Mouse (Mus musculus) left cerebral cortex, postnatal 4 days (tissue): ENCODE results near the gene Gfod1. TPM values are rescaled to one million over a fixed set of nuclear protein-coding genes. Genes with fewer than 3 reads are reported as not detected.

Experiments
- DNase-seq: peaks from one replicate; pipeline ENCODE4 v3.0.0-alpha.2; 2022
- intact Hi-C: fragments of 180-260 bp; cut with DNase I; formaldehyde crosslinking; loops from one replicate; pipeline ENCODE4 v1.15.1; 2025
- total RNA-seq, 2 experiments: library from RNA; stranded (reverse); gene quantifications; 2 replicates each; pipeline ENCODE4 v1.2.3; 2021

The Gfod1 gene
- total RNA-seq, 2 experiments from 2014 or later, result 29.8 to 31.3 TPM

DNA sequence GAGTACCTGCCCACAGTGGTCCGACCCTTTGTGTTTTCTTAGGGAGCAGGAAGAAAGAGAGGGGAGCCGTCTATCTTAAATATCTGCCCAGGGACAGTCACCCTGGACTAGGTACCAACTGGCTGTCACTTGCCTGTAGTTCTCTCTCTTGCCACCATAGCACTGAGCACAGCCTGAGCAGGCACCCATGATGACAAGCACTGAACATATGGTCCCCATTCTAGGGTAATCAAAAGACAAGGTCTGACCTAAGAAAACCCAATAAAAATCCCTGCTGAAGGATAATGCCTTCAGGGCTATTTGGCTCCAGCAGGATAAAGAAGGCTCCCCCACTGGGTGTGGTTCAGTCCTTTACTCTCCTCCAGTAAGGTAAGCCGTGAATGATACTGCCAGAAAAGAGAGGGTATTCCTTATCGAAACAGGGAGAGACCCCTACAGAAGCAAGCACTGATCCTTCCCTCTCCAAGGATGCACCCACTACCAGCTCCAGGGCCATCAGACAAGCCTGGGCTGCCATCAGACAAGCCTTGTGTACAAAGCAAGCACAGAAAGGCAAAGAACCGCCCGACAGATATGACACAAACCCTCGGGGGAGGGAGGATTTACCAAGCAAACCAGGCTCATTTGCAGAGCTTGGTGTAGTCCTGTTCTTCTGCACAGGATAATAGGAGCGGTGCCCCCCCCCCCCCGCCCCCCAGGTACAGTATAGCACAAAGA lies 68.9 kb downstream of the Gfod1 start:
- intact Hi-C loops, result no loop called here
- DNase-seq, result no peak

DNA sequence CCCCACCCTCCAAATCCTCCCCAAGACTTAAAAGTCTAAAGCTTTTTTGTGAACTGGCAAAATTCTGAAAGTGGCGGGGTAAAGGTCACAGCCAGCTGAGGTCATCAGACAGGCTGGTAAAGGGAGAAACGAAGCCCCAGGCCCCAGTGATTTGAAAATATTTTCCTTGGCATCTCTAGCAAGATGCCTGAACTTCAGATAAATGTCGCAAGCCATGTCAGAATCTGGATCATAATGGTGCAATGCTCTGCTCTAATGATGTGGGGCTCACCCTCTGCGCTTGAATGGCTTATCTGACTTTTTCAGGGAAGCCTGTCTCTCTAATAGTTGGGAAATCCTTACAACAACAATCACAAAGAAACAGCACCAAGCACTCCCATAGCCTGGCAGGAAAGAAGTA lies 70.6 kb downstream of the Gfod1 start:
- intact Hi-C loops, result no loop called here

DNA sequence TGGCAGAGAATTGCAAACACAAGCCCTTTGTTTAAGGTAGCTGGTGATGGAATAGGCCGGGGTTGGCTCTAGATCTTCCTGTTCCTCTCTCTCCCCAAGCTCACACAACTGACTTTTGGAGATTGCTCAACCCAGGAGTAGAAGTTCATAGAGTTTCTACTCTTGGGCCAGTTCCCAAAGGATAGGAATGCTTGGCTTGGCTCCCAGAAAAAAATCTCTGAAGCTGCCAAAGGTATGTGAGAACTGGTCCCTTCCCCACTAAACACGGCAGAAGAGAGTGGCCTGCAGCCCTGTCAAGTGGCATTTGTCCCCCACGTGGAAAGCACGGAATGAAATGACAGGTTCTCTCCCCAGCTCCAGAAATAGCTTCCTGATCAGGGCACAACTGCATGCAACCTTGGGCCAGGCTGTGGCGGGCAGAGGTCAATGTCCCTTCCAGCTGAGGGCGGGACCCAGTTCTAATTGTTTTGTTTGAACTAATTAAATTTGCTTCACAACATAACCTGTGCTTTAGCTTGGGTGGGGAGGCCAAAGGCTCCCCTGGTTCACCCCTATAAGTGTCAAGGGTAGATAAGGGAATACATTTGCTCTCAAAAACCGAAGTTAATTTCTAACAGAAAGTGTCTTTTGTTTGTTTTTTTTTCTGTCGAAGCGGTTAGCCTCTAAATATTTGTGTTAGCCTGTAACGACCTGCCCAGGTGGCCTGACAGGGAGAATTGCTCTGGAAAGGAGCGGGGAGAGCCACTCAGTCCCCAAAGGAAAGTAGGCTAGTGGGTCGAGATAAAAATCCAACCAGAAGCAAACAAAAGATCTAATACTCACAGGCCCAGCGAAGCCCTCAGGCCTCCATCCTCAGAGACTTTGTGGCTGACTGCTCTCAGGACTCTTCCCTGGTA lies 71.8 kb downstream of the Gfod1 start:
- DNase-seq, result peak; percentile 24
- intact Hi-C loops, result no loop called here

More for the DNA sequence above, 70.6 kb downstream of the Gfod1 start:
- no peak for DNase-seq

DNA sequence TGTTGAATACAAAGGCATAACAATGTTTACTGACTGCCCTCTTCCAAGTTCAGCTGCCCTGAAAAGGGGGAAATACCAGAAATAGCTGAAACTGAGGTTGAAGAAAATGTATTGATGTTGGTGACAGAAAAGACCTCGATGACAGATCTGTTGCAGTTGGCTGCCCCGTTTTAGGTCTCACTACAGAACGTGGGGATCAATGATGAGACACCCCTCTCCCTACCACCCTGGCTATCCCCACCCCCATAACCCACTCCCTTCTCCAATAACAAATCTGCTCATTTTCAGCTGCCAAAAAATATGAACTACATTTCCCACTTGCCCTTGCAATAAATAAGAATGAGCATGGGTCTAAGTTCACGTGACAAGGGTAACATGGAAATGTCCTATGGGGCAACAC lies 73.1 kb downstream of the Gfod1 start:
- intact Hi-C loops, result no loop called here
- no peak for DNase-seq

DNA sequence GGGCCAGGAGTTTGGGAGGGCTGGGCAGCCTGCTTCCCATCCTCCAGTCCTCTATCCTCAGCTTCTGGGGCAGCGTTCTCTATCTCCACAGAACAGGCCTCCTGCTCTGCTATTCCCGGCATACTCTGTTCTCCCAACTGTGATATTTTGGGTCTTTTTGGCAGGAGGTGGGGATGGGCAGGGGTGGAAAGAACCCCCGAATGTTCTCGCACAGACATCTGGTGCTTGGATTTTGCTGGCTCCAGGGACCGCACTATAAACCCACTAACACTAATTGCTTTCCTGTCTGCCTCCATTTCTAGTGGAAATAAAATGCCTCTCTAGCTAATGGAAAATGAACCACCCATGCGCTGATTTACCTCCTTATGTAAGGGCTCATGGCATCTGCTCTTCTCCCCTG lies 73.7 kb downstream of the Gfod1 start:
- DNase-seq, result no peak
- intact Hi-C loops, result no loop called here

DNA sequence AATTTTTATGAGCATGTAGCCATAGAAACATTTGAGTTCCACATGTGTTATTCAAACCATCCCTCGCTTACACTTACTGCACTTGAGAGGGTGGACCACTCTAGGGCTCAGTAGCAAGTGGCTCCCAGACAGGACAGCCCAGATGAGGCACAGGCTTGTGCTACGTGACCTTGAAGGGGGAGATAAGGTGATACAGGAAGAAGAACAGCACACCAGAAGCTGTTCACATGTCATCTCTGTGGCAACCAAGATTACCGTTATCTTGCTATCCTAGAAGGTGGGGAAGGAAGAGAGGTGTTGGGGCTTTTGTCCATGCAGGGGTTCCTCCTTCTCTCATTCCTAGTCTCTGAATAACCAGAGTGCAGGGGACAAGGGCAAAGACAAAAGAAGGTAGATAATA lies 74.2 kb downstream of the Gfod1 start:
- no peak for DNase-seq
- intact Hi-C loops, result no loop called here

DNA sequence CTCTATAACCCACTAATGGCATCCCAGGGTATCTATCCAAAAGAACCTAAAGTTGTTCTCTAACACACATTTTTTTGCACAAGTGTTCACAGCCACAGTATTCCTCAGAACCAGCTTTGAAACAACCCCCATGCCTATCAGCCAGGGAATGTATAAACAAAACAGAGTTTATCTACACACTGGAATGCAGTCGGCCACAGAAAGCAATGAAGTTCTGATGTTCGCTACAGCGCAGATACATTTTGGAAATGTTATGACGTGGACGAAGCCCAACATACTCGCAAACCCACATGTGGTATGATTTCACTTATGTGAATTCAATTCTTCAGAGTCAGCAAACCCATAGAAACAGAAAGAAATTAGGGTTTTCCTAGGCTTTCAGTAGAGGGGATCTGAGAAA lies 75.8 kb downstream of the Gfod1 start:
- no peak for DNase-seq
- intact Hi-C loops, result no loop called here

DNA sequence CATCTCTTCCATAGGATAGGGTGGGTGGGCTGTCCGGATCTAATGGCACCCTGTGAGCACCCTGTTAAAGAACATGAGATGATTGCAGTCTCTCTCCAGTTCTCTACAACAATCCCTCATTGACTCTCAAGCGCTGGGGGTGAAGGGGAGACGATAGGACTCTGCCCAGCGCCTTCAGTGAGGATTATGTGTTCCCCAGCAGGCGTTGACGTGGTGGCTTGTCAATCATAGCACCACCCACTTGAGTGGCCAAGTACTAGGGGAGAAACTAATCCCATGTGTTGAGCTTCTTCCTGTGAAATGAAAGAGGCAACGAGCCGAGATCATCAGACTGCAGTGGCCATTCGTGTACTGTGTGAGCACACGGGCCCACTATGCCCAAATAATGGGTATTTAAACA lies 77.9 kb downstream of the Gfod1 start:
- intact Hi-C loops, result no loop called here
- DNase-seq, result no peak

DNA sequence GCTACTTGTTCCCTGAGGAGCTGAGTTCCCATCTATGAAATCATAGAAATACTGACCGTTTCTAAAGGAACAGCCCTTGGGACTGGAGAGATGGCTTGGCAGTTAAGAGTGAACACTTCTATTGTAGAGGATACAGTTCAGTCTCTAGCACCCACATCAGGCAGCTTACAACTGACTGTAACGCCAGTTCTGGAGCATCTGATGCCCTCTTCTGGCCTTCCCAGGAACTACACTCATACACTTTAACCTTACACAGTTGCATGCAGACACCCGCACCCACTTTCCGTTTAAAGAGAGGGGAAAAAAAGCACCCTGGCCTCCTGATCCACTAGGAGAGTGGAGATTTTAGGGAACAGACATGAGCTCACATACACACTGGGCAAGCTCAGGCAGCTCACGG lies 78.8 kb downstream of the Gfod1 start:
- DNase-seq, result no peak
- intact Hi-C loops, result no loop called here

DNA sequence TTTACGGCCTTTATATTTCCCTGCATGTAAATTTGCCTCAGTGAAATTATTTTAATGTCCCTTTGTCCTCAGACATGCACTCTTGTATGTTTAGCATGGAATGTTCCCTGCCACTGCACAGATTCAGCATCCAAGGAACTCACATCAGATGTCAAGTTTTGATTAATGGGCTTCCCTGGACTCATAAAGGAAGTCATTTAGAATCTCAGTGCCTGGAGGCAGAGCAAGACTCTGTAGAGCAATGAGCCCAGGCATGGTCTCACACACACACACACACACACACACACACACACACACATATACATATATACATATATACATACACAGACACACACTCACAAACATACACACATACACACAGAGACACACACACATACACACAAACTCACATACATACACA lies 81.9 kb downstream of the Gfod1 start:
- DNase-seq, result no peak
- intact Hi-C loops, result no loop called here

DNA sequence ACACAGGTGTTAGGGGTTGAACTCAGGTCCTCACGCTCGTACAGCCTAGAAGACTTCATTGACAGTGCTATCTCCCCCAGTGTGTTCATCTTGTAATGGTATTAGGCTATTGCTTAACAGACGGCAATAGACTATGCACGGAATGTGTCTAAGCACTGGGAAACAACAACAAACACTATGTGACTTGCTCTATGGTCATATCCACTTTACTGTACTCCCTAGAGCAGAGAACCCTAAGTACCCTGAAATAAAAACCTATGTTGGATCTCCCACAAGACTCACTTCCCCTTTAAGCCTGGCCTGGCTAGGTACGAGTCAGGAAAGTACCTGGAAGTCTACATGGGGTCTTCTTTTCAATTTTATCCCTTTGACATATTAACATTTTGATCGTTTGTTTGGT lies 82.7 kb downstream of the Gfod1 start:
- intact Hi-C loops, result no loop called here
- no peak for DNase-seq

DNA sequence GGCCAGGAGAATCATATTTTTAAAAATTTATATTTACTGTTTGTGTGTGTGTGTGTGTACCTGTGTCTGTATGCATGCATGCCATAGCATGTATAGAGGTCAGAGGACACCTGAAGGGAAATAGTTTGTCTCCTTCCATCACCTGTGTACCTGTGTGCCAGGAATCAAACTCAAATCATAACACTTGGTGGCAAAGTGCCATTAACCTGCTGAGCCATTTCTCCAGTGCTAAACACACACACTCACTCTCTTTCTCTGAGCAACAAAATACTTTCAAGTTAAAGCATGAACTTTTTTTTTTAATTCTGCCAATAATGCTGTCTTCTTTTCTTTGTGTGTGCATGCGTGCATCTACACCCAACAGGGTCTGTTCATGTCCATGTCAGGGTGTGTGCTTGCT lies 83.3 kb downstream of the Gfod1 start:
- intact Hi-C loops, result no loop called here
- DNase-seq, result no peak

DNA sequence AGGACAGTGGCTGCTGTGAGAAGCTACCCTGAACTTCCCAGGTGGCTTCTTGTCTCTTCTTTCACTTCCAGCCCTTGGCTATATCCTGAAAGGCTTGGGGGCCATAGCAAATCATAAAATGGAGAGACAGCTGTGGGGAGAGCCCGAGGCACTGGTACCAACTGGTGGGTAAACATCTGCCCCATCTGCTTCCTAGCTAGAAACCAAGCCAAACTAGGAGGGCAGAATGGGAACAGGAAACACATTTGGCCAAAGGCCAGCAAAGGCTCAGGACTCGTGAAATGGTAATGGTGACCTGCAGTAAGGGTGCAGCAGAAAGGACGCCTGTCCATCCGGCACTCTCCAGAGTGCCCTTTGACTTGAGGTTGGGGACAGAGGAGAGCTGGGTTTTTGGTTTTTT lies 85.2 kb downstream of the Gfod1 start:
- no peak for DNase-seq

DNA sequence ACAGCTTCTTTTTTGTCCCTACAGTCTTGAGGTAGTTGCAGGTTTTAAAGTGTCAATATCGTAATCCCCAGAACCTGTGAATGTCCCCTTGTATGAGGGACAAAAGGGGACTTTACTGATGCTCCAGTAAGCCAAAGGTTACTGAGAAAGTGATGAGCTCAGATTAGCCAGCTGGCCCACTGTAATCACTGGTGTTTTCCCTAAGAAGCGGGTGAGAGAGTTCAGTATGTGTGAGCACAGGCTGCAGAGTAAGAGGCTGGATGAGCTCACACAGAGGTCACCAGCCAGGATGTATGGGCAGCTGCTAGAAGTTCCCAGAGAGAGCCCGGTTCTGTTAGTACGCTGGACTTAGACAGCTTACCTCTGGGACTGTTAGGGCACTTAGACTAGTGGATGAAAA lies 85.7 kb downstream of the Gfod1 start:
- DNase-seq, result no peak
- intact Hi-C loops, result no loop called here

More for the DNA sequence above, 85.2 kb downstream of the Gfod1 start:
- intact Hi-C loops, result no loop called here

DNA sequence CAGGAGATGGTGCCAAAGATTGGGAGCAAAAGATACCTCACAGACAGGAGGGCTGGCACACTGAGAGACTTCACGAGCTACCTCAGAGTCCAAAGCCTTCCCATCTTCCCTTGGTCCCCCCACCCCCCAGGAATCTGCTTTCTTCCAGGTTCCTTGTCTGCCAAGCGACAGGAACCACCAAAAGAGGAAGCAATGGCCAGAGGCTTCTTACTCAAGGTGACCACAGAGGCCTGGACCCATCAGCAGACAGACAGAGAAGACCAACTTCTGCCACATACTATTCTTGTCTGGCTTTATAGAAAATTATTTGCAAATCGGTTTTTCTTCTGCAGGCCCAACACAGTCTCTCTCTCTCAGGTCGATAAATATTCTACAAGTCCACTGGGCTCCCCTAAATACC lies 86.3 kb downstream of the Gfod1 start:
- intact Hi-C loops, result no loop called here
- DNase-seq, result no peak

DNA sequence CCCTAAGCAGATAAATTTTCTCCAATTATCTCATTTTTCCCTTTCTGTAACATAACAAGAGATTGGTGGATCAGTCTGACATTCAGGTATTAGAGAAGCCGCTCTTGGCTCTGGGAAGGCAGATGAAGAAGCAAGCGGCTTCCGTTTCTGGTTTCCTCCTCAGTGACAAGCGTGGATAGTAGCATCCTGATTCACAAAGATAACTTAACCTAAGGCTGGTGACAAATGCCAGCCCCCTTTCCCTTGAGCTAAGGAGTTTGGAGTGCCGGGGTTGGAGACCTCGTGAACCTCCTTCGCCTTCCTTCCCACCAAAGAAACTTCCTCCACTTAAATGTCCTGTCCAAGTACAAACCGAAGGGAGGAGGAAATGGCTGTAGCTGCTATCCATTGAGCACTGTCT lies 86.9 kb downstream of the Gfod1 start:
- no peak for DNase-seq
- intact Hi-C loops, result no loop called here

DNA sequence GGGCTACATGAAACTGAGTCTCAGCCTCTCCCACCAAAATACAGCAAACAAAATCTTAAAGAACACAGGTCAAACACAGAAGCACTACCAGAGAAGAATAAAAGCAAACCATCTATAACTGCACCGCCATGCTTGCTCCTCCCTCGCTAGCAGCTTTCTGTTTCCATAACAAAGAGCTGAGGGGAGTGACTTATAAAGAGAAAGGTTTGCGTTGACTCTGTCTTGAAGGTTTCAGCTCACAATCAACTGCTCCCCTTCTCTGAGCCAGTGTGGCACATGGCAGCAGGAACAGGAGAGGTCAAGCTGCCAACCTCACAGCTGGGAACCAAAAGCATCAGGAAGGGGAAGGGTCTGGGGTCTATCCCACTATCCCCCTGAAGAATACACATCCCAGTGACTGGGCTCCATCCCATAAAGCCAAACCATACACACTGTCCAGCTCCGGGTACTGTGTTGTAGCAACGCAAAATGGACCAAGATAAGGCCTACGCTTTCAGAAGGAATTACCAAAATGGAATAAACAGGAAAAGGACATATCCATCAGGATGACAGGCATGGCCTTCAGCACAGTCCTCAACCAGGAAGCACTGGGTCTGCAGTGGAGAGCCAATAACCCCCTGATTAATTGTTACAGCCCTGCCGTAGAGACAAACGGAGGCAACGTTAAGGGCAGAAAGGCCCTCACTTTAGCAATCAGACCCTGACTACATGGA lies 87.8 kb downstream of the Gfod1 start:
- intact Hi-C loops, result no loop called here
- DNase-seq, result no peak

DNA sequence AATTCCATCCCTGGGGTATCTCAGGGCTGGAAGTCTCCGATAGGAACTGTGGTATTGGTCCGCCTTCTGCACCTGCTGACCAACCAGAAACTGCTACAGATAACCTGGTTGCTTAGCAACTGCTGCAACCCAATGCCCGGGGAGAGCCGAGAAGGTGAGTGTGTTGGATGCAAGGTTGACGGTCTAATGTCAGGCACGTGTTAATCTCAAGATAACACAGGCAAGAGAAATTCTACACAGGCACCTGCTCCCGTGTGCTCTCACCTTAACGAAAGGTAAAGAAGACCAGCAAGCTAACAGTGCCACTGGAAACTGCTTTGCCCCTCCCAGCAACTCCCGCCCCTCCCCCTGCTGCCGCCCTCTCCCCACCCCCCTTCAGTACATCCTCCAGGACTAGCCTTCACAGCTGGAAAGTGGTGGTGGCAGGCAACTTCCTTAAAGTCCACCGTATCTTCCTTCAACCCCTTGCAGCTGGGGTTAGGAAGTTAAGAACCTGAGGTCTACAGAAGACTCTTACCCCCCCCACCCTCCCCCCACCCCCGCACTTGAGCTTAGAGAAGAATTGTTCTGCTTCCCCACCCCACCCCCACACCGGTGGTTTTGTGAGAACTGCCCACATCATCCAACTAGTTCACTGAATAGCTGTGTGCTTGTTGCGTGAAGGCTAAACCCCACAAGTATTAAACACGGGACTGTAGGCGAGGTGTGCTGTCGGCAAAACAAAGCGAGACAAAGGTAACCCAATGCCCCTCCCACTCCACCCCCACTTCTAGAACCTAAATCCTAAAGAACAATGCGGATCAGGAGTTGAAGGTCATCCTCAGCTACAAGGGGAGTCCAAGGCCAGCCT lies 88.6 kb downstream of the Gfod1 start:
- no peak for DNase-seq
- intact Hi-C loops, result no loop called here

DNA sequence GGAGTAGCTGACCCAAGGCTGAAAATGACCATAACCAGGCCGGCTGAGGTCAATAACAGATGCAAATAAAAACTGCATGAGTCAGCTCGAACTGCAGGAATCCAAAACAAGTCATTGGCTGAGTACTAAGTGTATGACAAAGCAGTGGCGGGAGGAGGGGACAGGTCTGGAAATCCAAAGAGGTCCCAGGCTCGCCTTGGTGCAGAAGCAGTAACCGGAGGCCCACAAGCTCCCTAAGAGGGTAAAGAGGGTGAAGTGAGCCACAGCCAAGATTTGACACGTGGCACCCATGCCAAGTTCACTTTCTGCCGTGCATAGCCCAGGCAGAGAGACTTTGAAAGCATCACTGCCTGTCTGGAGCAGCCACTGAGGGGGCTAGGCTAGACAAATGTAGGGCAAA lies 91.6 kb downstream of the Gfod1 start:
- no peak for DNase-seq
- intact Hi-C loops, result no loop called here

DNA sequence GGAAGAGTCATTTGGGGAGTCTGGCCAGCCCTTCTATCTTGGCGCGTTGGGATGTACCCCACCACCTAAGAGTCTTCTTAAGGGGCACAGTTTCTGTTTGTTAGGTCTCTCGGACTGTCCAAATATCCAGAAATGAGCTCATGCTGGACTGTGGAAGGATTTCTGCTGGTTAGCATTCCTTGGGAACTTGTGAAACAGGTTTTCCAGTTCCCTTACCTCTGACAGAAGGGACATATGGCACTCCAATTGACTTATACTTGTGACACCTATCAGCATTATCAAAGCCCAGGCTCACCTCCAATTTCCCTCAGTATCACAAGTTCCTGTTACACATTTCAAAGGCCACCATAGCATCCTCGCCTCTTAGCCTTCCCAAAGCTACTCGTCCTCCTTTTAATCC lies 93.0 kb downstream of the Gfod1 start:
- intact Hi-C loops, result no loop called here
- no peak for DNase-seq

DNA sequence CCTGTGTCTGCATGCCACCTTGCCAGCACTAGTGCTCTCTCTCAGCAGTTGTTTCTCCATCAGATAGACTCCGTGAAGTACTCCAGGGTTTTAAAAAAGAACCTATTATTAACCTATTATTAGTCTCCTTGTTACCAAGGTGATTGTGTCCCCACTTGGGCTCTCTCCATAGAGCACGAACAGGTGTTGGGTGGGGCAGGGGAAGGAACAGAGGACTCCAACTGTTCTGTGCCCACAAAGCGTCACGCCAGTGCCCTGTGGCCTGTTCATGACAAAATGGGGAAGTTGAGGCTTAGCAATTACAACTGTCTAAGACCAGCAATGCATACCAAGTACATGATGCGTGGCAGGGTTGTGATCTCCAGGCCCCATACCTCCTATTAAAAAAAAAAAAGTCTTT lies 94.4 kb downstream of the Gfod1 start:
- intact Hi-C loops, result no loop called here
- no peak for DNase-seq
